Comparison of ENCODE assay signal across 8 mouse cellular contexts in genomic region chr16:11066029-11066832, GRCm38 (mm10). TPM values are rescaled to one million over a fixed set of nuclear protein-coding genes. Genes with fewer than 3 reads are reported as not detected.
DNase-seq lines count a peak whose midpoint lies in the region; ATAC-seq and TF ChIP-seq lines count a peak whose summit lies in the region.

Litaf (minus strand) TSS chr16:11066157.

- TF ChIP-seq POLR2A in MEL (IDR thresholded peaks at IDR 0.05; ENCODE audit: control insufficient read depth in 1 of 2, insufficient read depth in 1 of 2, low read depth in 1 of 2, low read length in 2 of 2, poor library complexity in 1 of 2): peak; percentile 26 to 68; a peak in 3 of 4 replicates
- peak; percentile 91 for TF ChIP-seq POLR2A in cerebellum, adult 2 months (IDR thresholded peaks at IDR 0.05; ENCODE audit: borderline replicate concordance, insufficient read depth, low read length)

- H3K4me3 ChIP-seq in MEL (ENCODE audit: control insufficient read depth in 1 of 2, insufficient read depth in 1 of 2, low read depth in 2 of 2, low read length in 2 of 2): peak within 1 kb of the TSS; percentile 74 to 84
- H3K4me3 ChIP-seq in cerebellum, adult 2 months (replicated peaks; ENCODE audit: insufficient read depth, low read depth, low read length): peak within 1 kb of the TSS; percentile 75
- H3K4me3 ChIP-seq in forebrain, postnatal 0 days (ENCODE audit: low read depth, low read length): peak within 1 kb of the TSS; percentile 90
- peak within 1 kb of the TSS; percentile 81 for H3K4me3 ChIP-seq in lung, embryonic 15.5 days

- no peaks in the 10 kb centered on the region for H3K79me2 ChIP-seq in MEL (ENCODE audit: control insufficient read depth, insufficient read depth, low read length, poor library complexity)

- peaks cover 0 to 14% of the 10 kb centered on the region in 2 experiments; a peak in 3 of 4 replicates for H3K4me1 ChIP-seq in MEL (ENCODE audit: control insufficient read depth in 1 of 2, insufficient read depth in 2 of 2, low read length in 2 of 2)
- H3K4me1 ChIP-seq in cerebellum, adult 2 months (ENCODE audit: control insufficient read depth, insufficient read depth, low read length): peaks cover 27% of the 10 kb centered on the region
- peaks cover 37% of the 10 kb centered on the region for H3K4me1 ChIP-seq in forebrain, postnatal 0 days (ENCODE audit: insufficient read depth)
- H3K4me1 ChIP-seq in lung, embryonic 15.5 days: peaks cover 63% of the 10 kb centered on the region

- peak; percentile 94 for DNase-seq in MEL (ENCODE audit: low read depth, low spot score)
- DNase-seq in cerebellum, adult 2 months: peak; percentile 98
- DNase-seq in forebrain, postnatal 0 days: peak; percentile 99
- DNase-seq in heart, postnatal 4 days: peak; percentile 99
- peak; percentile 96 for DNase-seq in layer of hippocampus, adult 8-10 months (ENCODE audit: low spot score in 2 of 2)
- DNase-seq in ovary, adult 18-20 months (ENCODE audit: low spot score): peak; percentile 97
- peak; percentile 98 for DNase-seq in thymus, postnatal 0 days (ENCODE audit: low spot score)

- TF ChIP-seq CTCF in MEL (IDR thresholded peaks at IDR 0.05 in 2 of 3, conservative IDR thresholded peaks at IDR 0.05 in 1 of 3; ENCODE audit: control insufficient read depth in 1 of 3, insufficient read depth in 1 of 3, low read depth in 2 of 3, low read length in 3 of 3, poor library complexity in 1 of 3, severe bottlenecking in 1 of 3): peak in 1 of 3 experiments; percentile 23; a peak in 1 of 6 replicates
- no peak for TF ChIP-seq CTCF in cerebellum, adult 2 months (IDR thresholded peaks at IDR 0.05; ENCODE audit: borderline replicate concordance, insufficient read depth, low read depth, low read length)
- TF ChIP-seq CTCF in forebrain, postnatal 0 days (IDR thresholded peaks at IDR 0.05; ENCODE audit: low read depth): peak; percentile 48

- peak within 1 kb of the TSS; percentile 74 for H3K4me2 ChIP-seq in forebrain, postnatal 0 days (ENCODE audit: low read depth)
- peak within 1 kb of the TSS; percentile 69 for H3K4me2 ChIP-seq in lung, embryonic 15.5 days

- H3K27me3 ChIP-seq in MEL (ENCODE audit: control insufficient read depth in 1 of 2, insufficient read depth in 2 of 2, low read length in 2 of 2): no peaks in the 10 kb centered on the region
- H3K27me3 ChIP-seq in cerebellum, adult 2 months (ENCODE audit: control insufficient read depth, insufficient read depth, low read length): no peaks in the 10 kb centered on the region
- H3K27me3 ChIP-seq in forebrain, postnatal 0 days (ENCODE audit: insufficient read depth, low read length): no peaks in the 10 kb centered on the region
- H3K27me3 ChIP-seq in lung, embryonic 15.5 days: no peaks in the 10 kb centered on the region

- TF ChIP-seq EP300 in MEL (IDR thresholded peaks at IDR 0.05; ENCODE audit: low read depth in 1 of 2, low read length in 2 of 2): no peak

- no peaks in the 10 kb centered on the region for H3K9me3 ChIP-seq in MEL (replicated peaks; ENCODE audit: insufficient read depth, low read length)
- H3K9me3 ChIP-seq in forebrain, postnatal 0 days (ENCODE audit: low read length): no peaks in the 10 kb centered on the region
- no peaks in the 10 kb centered on the region for H3K9me3 ChIP-seq in lung, embryonic 15.5 days

- WGBS in cerebellum, adult 2 months: under 1% methylated on average over 78 of the region's 78 CpGs
- WGBS in forebrain, postnatal 0 days: 1% methylated on average over 76 of the region's 78 CpGs
- WGBS in lung, embryonic 15.5 days: 0% methylated on average over 68 of the region's 78 CpGs

- no peak within 1 kb of the TSS for H3K27ac ChIP-seq in MEL (ENCODE audit: control insufficient read depth, low read depth, low read length)
- peak within 1 kb of the TSS; percentile 84 for H3K27ac ChIP-seq in cerebellum, adult 2 months (ENCODE audit: insufficient read depth, low read length)
- peak within 1 kb of the TSS; percentile 96 for H3K27ac ChIP-seq in forebrain, postnatal 0 days (ENCODE audit: low read depth, low read length)
- peak within 1 kb of the TSS; percentile 94 for H3K27ac ChIP-seq in lung, embryonic 15.5 days

- TF ChIP-seq RAD21 in MEL (IDR thresholded peaks at IDR 0.05; ENCODE audit: low read depth, low read length): no peak

- H3K36me3 ChIP-seq in MEL (ENCODE audit: control insufficient read depth in 1 of 2, insufficient read depth in 2 of 2, low read length in 2 of 2): peaks cover 0 to 10% of the 10 kb centered on the region in 2 experiments; a peak in 1 of 4 replicates
- 0 out of 2 replicates have a peak, but pooled peaks cover 1% of the 10 kb centered on the region for H3K36me3 ChIP-seq in forebrain, postnatal 0 days (ENCODE audit: insufficient read depth)
- 0 out of 2 replicates have a peak, but pooled peaks cover 3% of the 10 kb centered on the region for H3K36me3 ChIP-seq in lung, embryonic 15.5 days

- H3K9ac ChIP-seq in MEL (ENCODE audit: control insufficient read depth, low read depth, low read length, poor library complexity, severe bottlenecking): peak within 1 kb of the TSS; percentile 67
- peak within 1 kb of the TSS; percentile 100 for H3K9ac ChIP-seq in forebrain, postnatal 0 days
- peak within 1 kb of the TSS; percentile 88 for H3K9ac ChIP-seq in lung, embryonic 15.5 days

- peak; percentile 99 for ATAC-seq in forebrain, postnatal 0 days
- ATAC-seq in lung, embryonic 15.5 days (ENCODE audit: borderline replicate concordance, extremely low read depth, low FRiP score, low TSS enrichment): peak; percentile 98

TF ChIP-seq in MEL, 35 proteins besides CTCF, POLR2A, EP300 and RAD21:
- TF ChIP-seq USF2 (IDR thresholded peaks at IDR 0.05; ENCODE audit: borderline replicate concordance in 1 of 2, insufficient read depth in 1 of 2, low read depth in 1 of 2, low read length in 2 of 2) (peak; percentile 15 to 63; a peak in 1 of 4 replicates), HCFC1 (IDR thresholded peaks at IDR 0.05; ENCODE audit: low read depth, low read length) (0 out of 2 replicates have a peak, but pooled peaks have one; percentile 31), MAX (IDR thresholded peaks at IDR 0.05; ENCODE audit: low read length) (peak; percentile 85), USF1 (IDR thresholded peaks at IDR 0.05; ENCODE audit: low read depth, low read length) (peak; percentile 96), GABPA (IDR thresholded peaks at IDR 0.05; ENCODE audit: low read depth, low read length) (no peak), CHD1 (IDR thresholded peaks at IDR 0.05; ENCODE audit: low read depth, low read length) (no peak), MYC (IDR thresholded peaks at IDR 0.05; ENCODE audit: low read depth, low read length) (no peak), SIN3A (IDR thresholded peaks at IDR 0.05; ENCODE audit: low read length) (0 out of 2 replicates have a peak, but pooled peaks have one; percentile 26), BHLHE40 (IDR thresholded peaks at IDR 0.05; ENCODE audit: borderline replicate concordance, low read depth, low read length) (peak; percentile 93), MXI1 (IDR thresholded peaks at IDR 0.05; ENCODE audit: low read depth, low read length) (peak; percentile 62; the same call in 1 of the 2 replicates), NRF1 (IDR thresholded peaks at IDR 0.05; ENCODE audit: insufficient read depth, low read depth, low read length, poor library complexity, severe bottlenecking) (0 out of 2 replicates have a peak, but pooled peaks have one; percentile 28)
TF ChIP-seq in MEL: peak in this region for 8.

RNA-seq across cellular contexts. Expression of gene Litaf, which starts in this region (rescaled TPM):
- total RNA-seq in MEL (2012; rRNA removed): 25.7 and 27.2 TPM in 2 replicates
- 10 to 100 TPM in 1 of 2 experiments, not detected in 1; 50.1 TPM for polyA plus RNA-seq in MEL (2012; ENCODE audit: insufficient read depth in 1 of 2, insufficient read length in 2 of 2, low read depth in 1 of 2, low replicate concordance in 2 of 2, missing spikeins in 1 of 2)
- polyA plus RNA-seq in cerebellum, adult 2 months (2012; rRNA removed): 60.7 and 82.3 TPM in 2 replicates
- total RNA-seq in forebrain, postnatal 0 days (2014; rRNA removed): 11.4 and 16.9 TPM in 2 replicates
- polyA plus RNA-seq in forebrain, postnatal 0 days (2015; fragmentation: Nextera tagmentation; extraction: Ambion mirVana): 20.7 and 24.0 TPM in 2 replicates
- 10 to 100 TPM; 50.0 to 60.4 TPM for total RNA-seq in heart, postnatal 4 days (2021)
- 10 to 100 TPM; 12.2 to 37.8 (median 21.5) TPM for total RNA-seq in layer of hippocampus, adult 8-10 months (2022)
- polyA plus RNA-seq in lung, embryonic 15.5 days (2015; fragmentation: Nextera tagmentation; extraction: Ambion mirVana): 109 and 111 TPM in 2 replicates
- 36.7 and 38.5 TPM in 2 replicates for polyA plus RNA-seq in thymus, postnatal 0 days (2015; fragmentation: Nextera tagmentation; extraction: Ambion mirVana)
